Mouse (Mus musculus) 3T3-L1 (cell line): ENCODE data around the gene Plaur.

Experiments used
- DNase-seq: peaks from one replicate; pipeline ENCODE4 v3.0.0-alpha.2; 2015; ENCODE audit warnings: low read depth, low spot score

Plaur gene

GRCm38 (mm10) chr7:24462388-24463319 is at the start of gene Plaur:
Gene Plaur (plus strand): TSS chr7:24462484.
- DNase-seq = peak; percentile 71

GRCm38 (mm10) chr7:24413630-24414029 is 48.7 kb upstream of the Plaur start:
- DNase-seq = no peak

- DNase-seq = no peak
These were observed 47.0 kb upstream of the Plaur start for GRCm38 (mm10) chr7:24415261-24415660.

- no peak for DNase-seq
These were observed 42.7 kb upstream of the Plaur start for GRCm38 (mm10) chr7:24419579-24419978.

- no peak for DNase-seq
These were observed 40.6 kb upstream of the Plaur start for GRCm38 (mm10) chr7:24421648-24422047.

- no peak for DNase-seq
These were observed 40.0 kb upstream of the Plaur start for GRCm38 (mm10) chr7:24422251-24422650.

GRCm38 (mm10) chr7:24423107-24423763 is 39.0 kb upstream of the Plaur start:
- no peak for DNase-seq

GRCm38 (mm10) chr7:24423956-24424732 is 38.1 kb upstream of the Plaur start:
- no peak for DNase-seq

- no peak for DNase-seq
These were observed 36.4 kb upstream of the Plaur start for GRCm38 (mm10) chr7:24425919-24426318.

- no peak for DNase-seq
These were observed 35.1 kb upstream of the Plaur start for GRCm38 (mm10) chr7:24427168-24427567.

- no peak for DNase-seq
These were observed 33.6 kb upstream of the Plaur start for GRCm38 (mm10) chr7:24428725-24429124.

GRCm38 (mm10) chr7:24429413-24430112 is 32.7 kb upstream of the Plaur start:
- no peak for DNase-seq

- DNase-seq = no peak
These were observed 31.5 kb upstream of the Plaur start for GRCm38 (mm10) chr7:24430551-24431345.

GRCm38 (mm10) chr7:24431713-24432112 is 30.6 kb upstream of the Plaur start:
- no peak for DNase-seq

GRCm38 (mm10) chr7:24435305-24435704 is 27.0 kb upstream of the Plaur start:
- DNase-seq = no peak

GRCm38 (mm10) chr7:24437981-24438380 is 24.3 kb upstream of the Plaur start:
- DNase-seq = no peak

GRCm38 (mm10) chr7:24439191-24439590 is 23.1 kb upstream of the Plaur start:
- peak; percentile 31 for DNase-seq

GRCm38 (mm10) chr7:24439891-24440290 is 22.4 kb upstream of the Plaur start:
- no peak for DNase-seq

GRCm38 (mm10) chr7:24441785-24442184 is 20.5 kb upstream of the Plaur start:
- peak; percentile 82 for DNase-seq

GRCm38 (mm10) chr7:24442313-24442712 is 20.0 kb upstream of the Plaur start:
- DNase-seq = no peak
